Mouse (Mus musculus): ENCODE measurements at regions not wholly inside any gene's neighbourhood (a gene's known extent, or its start where the extent isn't known, plus 50 kb on each side); places are given as distances from the start of the nearest gene placed in this dataset.
A peak's percentile ranks its signal among the peaks of the same experiment; 100 is the strongest.

- Histone ChIP-seq H3K4me3 (ENCODE audit: low read depth, low read length) (no peak overlapping the region), H3K9me3 (ENCODE audit: low read length) (no peaks in the 10 kb centered on the region), H3K4me1 (ENCODE audit: insufficient read depth, low read depth, low read length) (no peaks in the 10 kb centered on the region), H3K4me2 (replicated peaks; ENCODE audit: low read depth, low read length) (no peak overlapping the region), H3K27ac (ENCODE audit: low read length) (no peak overlapping the region), H3K9ac (replicated peaks; ENCODE audit: low read depth) (no peak overlapping the region), H3K27me3 (replicated peaks; ENCODE audit: insufficient read depth, low read length) (no peaks in the 10 kb centered on the region), H3K36me3 (ENCODE audit: insufficient read depth, low read length) (no peaks in the 10 kb centered on the region)
- whole genome bisulfite sequencing, result 57% methylated on average over 5 of the region's 5 CpGs
- peak; percentile 47 for ATAC-seq
- peak; percentile 43 for DNase-seq (ENCODE audit: low spot score)
- TF ChIP-seq EP300 (IDR thresholded peaks at IDR 0.05), result no peak
- TF ChIP-seq CTCF (IDR thresholded peaks at IDR 0.05), result no peak
These were observed 64.6 kb upstream of the Snap25 start for GRCm38 (mm10) chr2:136648606-136649005.

- Histone ChIP-seq H3K27me3 (replicated peaks; ENCODE audit: insufficient read depth, low read length) (no peaks in the 10 kb centered on the region), H3K9me3 (ENCODE audit: low read length) (no peaks in the 10 kb centered on the region), H3K4me3 (ENCODE audit: low read depth, low read length) (no peak overlapping the region), H3K9ac (replicated peaks; ENCODE audit: low read depth) (no peak overlapping the region), H3K4me1 (ENCODE audit: insufficient read depth, low read depth, low read length) (no peaks in the 10 kb centered on the region), H3K27ac (ENCODE audit: low read length) (no peak overlapping the region), H3K36me3 (ENCODE audit: insufficient read depth, low read length) (no peaks in the 10 kb centered on the region), H3K4me2 (replicated peaks; ENCODE audit: low read depth, low read length) (no peak overlapping the region)
- DNase-seq (ENCODE audit: low spot score) (no peak), ATAC-seq (no peak)
- TF ChIP-seq CTCF (IDR thresholded peaks at IDR 0.05) (no peak), EP300 (IDR thresholded peaks at IDR 0.05) (no peak)
- WGBS, result 46% methylated on average over 1 of the region's 1 CpGs
These were observed 62.5 kb upstream of the Snap25 start for GRCm38 (mm10) chr2:136650721-136651120.

GRCm38 (mm10) chr2:136652206-136653003 lies 60.8 kb upstream of the Snap25 start:
- H3K27me3 ChIP-seq (replicated peaks; ENCODE audit: insufficient read depth, low read length), result no peaks in the 10 kb centered on the region
- no peak overlapping the region for H3K4me2 ChIP-seq (replicated peaks; ENCODE audit: low read depth, low read length)
- no peak for ATAC-seq
- no peak overlapping the region for H3K27ac ChIP-seq (ENCODE audit: low read length)
- H3K9ac ChIP-seq (replicated peaks; ENCODE audit: low read depth), result no peak overlapping the region
- no peak for TF ChIP-seq EP300 (IDR thresholded peaks at IDR 0.05)
- TF ChIP-seq CTCF (IDR thresholded peaks at IDR 0.05), result no peak
- no peak overlapping the region for H3K4me3 ChIP-seq (ENCODE audit: low read depth, low read length)
- no peaks in the 10 kb centered on the region for H3K9me3 ChIP-seq (ENCODE audit: low read length)
- H3K36me3 ChIP-seq (ENCODE audit: insufficient read depth, low read length), result no peaks in the 10 kb centered on the region
- DNase-seq (ENCODE audit: low spot score), result no peak
- WGBS, result 89% methylated on average over 5 of the region's 5 CpGs
- no peaks in the 10 kb centered on the region for H3K4me1 ChIP-seq (ENCODE audit: insufficient read depth, low read depth, low read length)

Measured in lung, postnatal 0 days (tissue).